Mouse (Mus musculus): ENCODE measurements around the gene Mapk3. TPM values are rescaled to one million over a fixed set of nuclear protein-coding genes. Genes with fewer than 3 reads are reported as not detected.
A peak's percentile ranks its signal among the peaks of the same experiment; 100 is the strongest.

Gene Mapk3
- total and polyA plus RNA-seq, 3 experiments = 5.2 to 45.1 TPM; not detected in 1

- peak overlapping the region; percentile 64 for H3K9ac ChIP-seq (ENCODE audit: control insufficient read depth, low read depth, low read length, poor library complexity, severe bottlenecking)
- TF ChIP-seq ELF1 (IDR thresholded peaks at IDR 0.05; ENCODE audit: low read depth, low read length) (no peak), RCOR1 (IDR thresholded peaks at IDR 0.05; ENCODE audit: low read depth, low read length) (no peak), TAL1 (IDR thresholded peaks at IDR 0.05; ENCODE audit: low read length) (no peak), MAFK (IDR thresholded peaks at IDR 0.05; ENCODE audit: borderline replicate concordance, low read depth, low read length) (no peak), BHLHE40 (IDR thresholded peaks at IDR 0.05; ENCODE audit: borderline replicate concordance, low read depth, low read length) (no peak), USF2 (IDR thresholded peaks at IDR 0.05; ENCODE audit: borderline replicate concordance in 1 of 2, insufficient read depth in 1 of 2, low read depth in 1 of 2, low read length in 2 of 2) (no peak), MXI1 (IDR thresholded peaks at IDR 0.05; ENCODE audit: low read depth, low read length) (no peak)
- no peaks in the 10 kb centered on the region for H3K36me3 ChIP-seq (ENCODE audit: control insufficient read depth in 1 of 2, insufficient read depth in 2 of 2, low read length in 2 of 2)
- no peaks in the 10 kb centered on the region for H3K9me3 ChIP-seq (replicated peaks; ENCODE audit: insufficient read depth, low read length)
- no peak overlapping the region for H3K27ac ChIP-seq (ENCODE audit: control insufficient read depth, low read depth, low read length)
- DNase-seq (ENCODE audit: low read depth, low spot score) = no peak
- no peaks in the 10 kb centered on the region for H3K4me1 ChIP-seq (ENCODE audit: control insufficient read depth in 1 of 2, insufficient read depth in 2 of 2, low read length in 2 of 2)
- H3K4me3 ChIP-seq (ENCODE audit: control insufficient read depth in 1 of 2, insufficient read depth in 1 of 2, low read depth in 2 of 2, low read length in 2 of 2) = peak overlapping the region; percentile 59 to 60; a peak in 2 of 4 replicates
- no peaks in the 10 kb centered on the region; a peak in 1 of 4 replicates for H3K27me3 ChIP-seq (ENCODE audit: control insufficient read depth in 1 of 2, insufficient read depth in 2 of 2, low read length in 2 of 2)
- H3K79me2 ChIP-seq (ENCODE audit: control insufficient read depth, insufficient read depth, low read length, poor library complexity) = no peaks in the 10 kb centered on the region
These were observed 19.2 kb upstream of the Mapk3 start for GRCm38 (mm10) chr7:126740132-126740735.

- Histone ChIP-seq H3K4me1 (ENCODE audit: control insufficient read depth in 1 of 2, insufficient read depth in 2 of 2, low read length in 2 of 2) (no peaks in the 10 kb centered on the region), H3K27ac (ENCODE audit: control insufficient read depth, low read depth, low read length) (no peak overlapping the region), H3K9ac (ENCODE audit: control insufficient read depth, low read depth, low read length, poor library complexity, severe bottlenecking) (no peak overlapping the region), H3K79me2 (ENCODE audit: control insufficient read depth, insufficient read depth, low read length, poor library complexity) (no peaks in the 10 kb centered on the region), H3K4me3 (ENCODE audit: control insufficient read depth in 1 of 2, insufficient read depth in 1 of 2, low read depth in 2 of 2, low read length in 2 of 2) (no peak overlapping the region), H3K27me3 (ENCODE audit: control insufficient read depth in 1 of 2, insufficient read depth in 2 of 2, low read length in 2 of 2) (no peaks in the 10 kb centered on the region; a peak in 1 of 4 replicates), H3K9me3 (replicated peaks; ENCODE audit: insufficient read depth, low read length) (no peaks in the 10 kb centered on the region), H3K36me3 (ENCODE audit: control insufficient read depth in 1 of 2, insufficient read depth in 2 of 2, low read length in 2 of 2) (no peaks in the 10 kb centered on the region)
- TF ChIP-seq ZC3H11A (IDR thresholded peaks at IDR 0.05; ENCODE audit: low read depth, low read length) (no peak), POLR2AphosphoS5 (IDR thresholded peaks at IDR 0.05; ENCODE audit: borderline replicate concordance, low read depth, low read length) (no peak), USF2 (IDR thresholded peaks at IDR 0.05; ENCODE audit: borderline replicate concordance in 1 of 2, insufficient read depth in 1 of 2, low read depth in 1 of 2, low read length in 2 of 2) (no peak), SMC3 (IDR thresholded peaks at IDR 0.05; ENCODE audit: low read depth, low read length) (no peak), POLR2AphosphoS2 (IDR thresholded peaks at IDR 0.05; ENCODE audit: low read length) (no peak), RAD21 (IDR thresholded peaks at IDR 0.05; ENCODE audit: low read depth, low read length) (no peak), TAL1 (IDR thresholded peaks at IDR 0.05; ENCODE audit: low read length) (no peak), ELF1 (IDR thresholded peaks at IDR 0.05; ENCODE audit: low read depth, low read length) (no peak), MAX (IDR thresholded peaks at IDR 0.05; ENCODE audit: low read length) (no peak), NELFE (IDR thresholded peaks at IDR 0.05; ENCODE audit: low read depth, low read length) (no peak)
- no peak for DNase-seq (ENCODE audit: low read depth, low spot score)
These were observed 18.4 kb upstream of the Mapk3 start for GRCm38 (mm10) chr7:126740977-126741376.

Data from MEL (cell line).